Mouse (Mus musculus) heart, postnatal 0 days (tissue): ENCODE results near the gene Smad6.

Experiments used
- CTCF ChIP-seq: IDR thresholded peaks from 2 replicates; pipeline ENCODE4 v1.5.1; 2016; ENCODE audit warnings: antibody characterized with exemption, control low read depth, low read depth
- EP300 ChIP-seq: IDR thresholded peaks from 2 replicates; pipeline ENCODE4 v1.6.1; 2016; ENCODE audit warnings: antibody characterized with exemption, low read depth

GRCm38 (mm10) chr9:64029908-64030631 is 8.2 kb upstream of the Smad6 start:
- TF ChIP-seq CTCF: no peak
- no peak for TF ChIP-seq EP300
